Mouse (Mus musculus): ENCODE results near the gene Cops2. TPM values are rescaled to one million over a fixed set of nuclear protein-coding genes. Genes with fewer than 3 reads are reported as not detected.

The Cops2 gene
- polyA plus RNA-seq (2015; fragmentation: Nextera tagmentation; extraction: Ambion mirVana), result 58.1 and 60.7 TPM in 2 replicates

DNA sequence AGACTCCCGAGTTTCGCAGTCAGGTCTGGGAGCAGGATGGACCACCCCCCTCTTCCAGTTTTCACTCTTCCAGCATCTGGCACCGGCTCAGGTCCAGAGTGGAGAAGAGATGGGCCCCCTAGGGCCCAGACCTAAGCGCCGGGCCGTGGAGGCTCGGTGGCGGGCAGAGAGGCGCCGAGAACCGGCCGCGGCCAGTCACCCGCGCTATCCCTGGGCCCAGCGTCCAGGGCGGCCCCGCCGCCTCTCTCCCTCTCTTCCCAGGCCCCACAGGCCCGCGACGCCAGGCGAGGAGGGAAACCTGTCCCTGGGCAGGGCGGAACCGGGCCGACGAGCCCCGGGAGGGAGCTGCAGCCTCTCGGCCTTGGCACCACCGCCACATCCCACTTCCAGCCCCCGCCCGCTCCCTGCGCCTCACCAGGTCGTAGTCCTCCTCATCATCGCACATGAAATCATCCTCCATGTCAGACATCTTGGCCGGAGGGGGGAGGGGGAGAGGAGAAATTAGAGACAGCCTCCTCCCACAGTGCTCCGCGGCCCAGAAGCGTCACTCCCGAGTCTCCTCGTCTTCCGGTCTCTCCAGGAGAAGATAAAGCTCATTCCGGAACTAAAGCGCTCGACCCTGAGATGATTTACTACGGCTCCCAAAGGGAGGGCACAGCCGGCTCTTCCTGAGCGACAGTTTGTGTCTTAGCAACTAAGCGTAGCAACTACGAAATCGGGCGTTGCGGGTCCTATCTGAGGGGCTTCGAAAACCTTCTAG, at the start of gene Cops2, which contains the start of gene Galk2:
Gene Cops2 (minus strand): TSS at position 619 of the 760 bp plus-strand sequence.
Gene Galk2 (plus strand): TSS at position 589 of the 760 bp plus-strand sequence.
- peak within 1 kb of the TSS; percentile 99 for H3K9ac ChIP-seq
- WGBS, result 0% methylated on average over 45 of the region's 54 CpGs
- H3K36me3 ChIP-seq, result no peaks in the 10 kb centered on the region
- peak within 1 kb of the TSS; percentile 91 for H3K27ac ChIP-seq (replicated peaks)
- H3K9me3 ChIP-seq, result no peaks in the 10 kb centered on the region
- peak; percentile 99 for ATAC-seq (ENCODE audit: low FRiP score, low read depth)
- H3K27me3 ChIP-seq, result no peaks in the 10 kb centered on the region
- peak within 1 kb of the TSS; percentile 60 for H3K4me2 ChIP-seq
- peaks cover 19% of the 10 kb centered on the region for H3K4me1 ChIP-seq (replicated peaks)
- peak within 1 kb of the TSS; percentile 87 for H3K4me3 ChIP-seq

- H3K4me1 ChIP-seq (replicated peaks), result no peaks in the 10 kb centered on the region
- no peak overlapping the region for H3K4me2 ChIP-seq
- H3K27ac ChIP-seq (replicated peaks), result no peak overlapping the region
- H3K36me3 ChIP-seq, result no peaks in the 10 kb centered on the region
- ATAC-seq (ENCODE audit: low FRiP score, low read depth), result no peak
- 85% methylated on average over 4 of the region's 4 CpGs for WGBS
- H3K9ac ChIP-seq, result no peak overlapping the region
- no peak overlapping the region for H3K4me3 ChIP-seq
- H3K27me3 ChIP-seq, result no peaks in the 10 kb centered on the region
- H3K9me3 ChIP-seq, result no peaks in the 10 kb centered on the region
These were observed 48.8 kb upstream of the Cops2 start for GRCm38 (mm10) chr2:125907580-125908255.

DNA sequence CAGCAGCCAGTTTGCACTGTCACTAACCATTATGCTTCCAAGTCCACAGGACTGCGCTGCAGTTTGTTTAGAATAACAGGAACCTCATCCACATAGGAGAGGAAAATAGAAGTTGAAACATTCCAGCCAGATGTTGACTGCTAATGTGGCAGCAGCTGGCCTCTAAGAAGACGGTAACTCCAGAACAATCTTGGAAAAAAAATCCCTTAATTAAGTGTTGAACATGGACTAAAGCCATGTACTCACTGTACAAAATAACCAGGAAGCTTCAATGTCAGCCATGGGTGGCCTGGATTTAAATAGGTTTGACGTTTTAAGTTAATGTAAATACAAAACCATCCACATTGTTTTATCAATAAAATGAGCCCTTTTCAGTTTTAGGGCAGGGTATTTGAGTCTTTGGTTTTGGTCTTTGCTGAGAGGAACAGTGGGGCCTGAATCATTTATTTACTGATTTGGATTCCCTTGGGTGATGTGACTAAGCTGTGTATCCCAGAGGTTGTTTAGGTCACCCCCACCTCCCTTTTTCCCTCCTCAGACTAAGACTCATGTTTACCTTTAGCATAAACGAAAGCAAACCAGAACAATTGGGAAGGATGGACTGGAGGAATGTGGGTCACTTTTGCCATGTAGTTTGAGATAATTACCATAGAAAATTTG, 47.6 kb upstream of the Cops2 start:
- no peaks in the 10 kb centered on the region for H3K4me1 ChIP-seq (replicated peaks)
- no peak overlapping the region for H3K9ac ChIP-seq
- no peaks in the 10 kb centered on the region for H3K36me3 ChIP-seq
- H3K4me3 ChIP-seq, result no peak overlapping the region
- H3K27me3 ChIP-seq, result no peaks in the 10 kb centered on the region
- no peak for ATAC-seq (ENCODE audit: low FRiP score, low read depth)
- H3K9me3 ChIP-seq, result no peaks in the 10 kb centered on the region
- H3K4me2 ChIP-seq, result no peak overlapping the region
- H3K27ac ChIP-seq (replicated peaks), result no peak overlapping the region
- WGBS, result 87% methylated on average over 4 of the region's 4 CpGs

DNA sequence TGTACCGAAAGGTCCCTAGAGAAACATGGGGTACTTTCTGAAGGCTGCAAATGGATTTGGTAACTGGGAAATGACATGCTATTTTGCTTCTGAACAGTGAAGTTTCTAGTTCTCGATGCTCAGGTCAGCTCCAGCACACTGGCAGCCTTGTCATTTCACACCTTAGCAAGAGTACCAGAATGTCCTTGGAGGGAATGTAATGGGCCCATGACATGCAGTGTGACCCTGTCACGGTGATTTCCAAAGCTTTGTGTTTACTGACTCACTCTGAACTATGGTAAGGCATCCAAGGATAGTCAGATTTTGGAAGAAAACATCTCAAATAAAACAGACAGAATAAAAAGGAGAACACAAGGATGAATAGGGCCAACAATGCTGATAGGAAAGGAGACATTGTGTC, 42.5 kb upstream of the Cops2 start:
- Histone ChIP-seq H3K27me3 (no peaks in the 10 kb centered on the region), H3K27ac (replicated peaks) (no peak overlapping the region), H3K9me3 (no peaks in the 10 kb centered on the region), H3K4me3 (no peak overlapping the region), H3K36me3 (peaks cover 6% of the 10 kb centered on the region; the same call in 1 of the 2 replicates), H3K9ac (no peak overlapping the region), H3K4me1 (replicated peaks) (no peaks in the 10 kb centered on the region), H3K4me2 (no peak overlapping the region)
- ATAC-seq (ENCODE audit: low FRiP score, low read depth), result no peak
- 86% methylated on average over 3 of the region's 3 CpGs for WGBS

DNA sequence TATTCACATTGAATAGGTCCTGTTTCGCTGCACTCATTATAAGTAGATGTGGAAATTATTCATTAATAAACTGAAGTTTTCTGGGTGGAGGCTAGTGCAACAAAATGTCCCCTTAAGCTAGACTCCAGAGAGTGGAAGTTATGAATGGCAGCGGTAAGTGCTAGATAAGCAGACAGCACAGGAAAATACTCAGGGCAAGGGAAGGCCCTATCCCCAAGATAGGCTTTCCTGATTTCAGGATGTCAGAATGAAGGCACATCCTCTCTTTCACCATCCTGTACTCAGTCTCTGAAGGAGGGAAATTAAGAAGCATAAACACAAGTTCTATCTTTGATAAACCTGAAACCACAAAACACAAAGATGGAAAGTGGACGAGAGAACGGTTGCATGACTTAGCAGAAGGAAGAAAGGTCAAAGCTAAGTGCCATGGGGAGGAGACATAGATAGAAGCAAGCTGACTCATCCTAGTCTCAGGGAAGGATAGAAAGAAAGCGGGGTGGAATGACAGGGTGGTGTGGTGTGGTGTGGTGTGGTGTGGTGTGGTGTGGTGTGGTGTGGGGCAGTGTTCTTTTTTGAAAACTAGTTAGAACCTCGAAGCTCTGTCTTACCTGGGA, 42.0 kb upstream of the Cops2 start:
- Histone ChIP-seq H3K27ac (replicated peaks) (no peak overlapping the region), H3K9ac (no peak overlapping the region), H3K4me3 (no peak overlapping the region), H3K4me2 (no peak overlapping the region), H3K36me3 (peaks cover 6% of the 10 kb centered on the region; the same call in 1 of the 2 replicates), H3K27me3 (no peaks in the 10 kb centered on the region), H3K9me3 (no peaks in the 10 kb centered on the region), H3K4me1 (replicated peaks) (no peaks in the 10 kb centered on the region)
- WGBS, result 88% methylated on average over 6 of the region's 6 CpGs
- ATAC-seq (ENCODE audit: low FRiP score, low read depth), result no peak

- 97% methylated on average over 3 of the region's 3 CpGs for WGBS
- H3K9me3 ChIP-seq, result no peaks in the 10 kb centered on the region
- ATAC-seq (ENCODE audit: low FRiP score, low read depth), result no peak
- no peak overlapping the region for H3K4me3 ChIP-seq
- H3K4me1 ChIP-seq (replicated peaks), result no peaks in the 10 kb centered on the region
- no peak overlapping the region for H3K27ac ChIP-seq (replicated peaks)
- peaks cover 6% of the 10 kb centered on the region; the same call in 1 of the 2 replicates for H3K36me3 ChIP-seq
- H3K4me2 ChIP-seq, result no peak overlapping the region
- no peaks in the 10 kb centered on the region for H3K27me3 ChIP-seq
- no peak overlapping the region for H3K9ac ChIP-seq
These were observed 37.4 kb upstream of the Cops2 start for GRCm38 (mm10) chr2:125896355-125896754.

DNA sequence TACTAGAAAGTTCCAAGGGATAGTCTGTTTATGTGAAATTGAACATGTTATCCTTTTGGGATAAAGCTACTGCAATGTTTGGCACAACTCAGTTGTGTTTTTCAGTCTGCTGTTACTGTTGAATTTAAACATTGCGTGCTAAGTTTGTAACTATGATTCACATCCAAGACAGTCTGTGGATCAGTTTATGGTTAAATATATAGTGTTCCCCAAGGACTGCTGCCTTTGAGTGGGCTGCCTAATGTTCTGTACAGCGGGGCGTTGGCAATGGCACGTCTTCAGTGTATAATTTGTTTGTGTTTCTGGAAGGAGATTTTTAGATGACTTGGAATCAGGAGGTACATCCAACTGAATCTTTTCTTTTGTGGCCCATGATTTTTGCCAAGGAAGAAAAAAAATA, 36.2 kb upstream of the Cops2 start:
- Histone ChIP-seq H3K4me1 (replicated peaks) (no peaks in the 10 kb centered on the region), H3K27ac (replicated peaks) (no peak overlapping the region), H3K9ac (no peak overlapping the region), H3K36me3 (peaks cover 6% of the 10 kb centered on the region; the same call in 1 of the 2 replicates), H3K4me3 (no peak overlapping the region), H3K4me2 (no peak overlapping the region), H3K9me3 (no peaks in the 10 kb centered on the region), H3K27me3 (no peaks in the 10 kb centered on the region)
- WGBS, result 75% methylated on average over 4 of the region's 4 CpGs
- ATAC-seq (ENCODE audit: low FRiP score, low read depth), result no peak

GRCm38 (mm10) chr2:125893096-125893495, 34.2 kb upstream of the Cops2 start:
- H3K27ac ChIP-seq (replicated peaks), result no peak overlapping the region
- no peak overlapping the region for H3K4me2 ChIP-seq
- no peak overlapping the region for H3K9ac ChIP-seq
- no peak overlapping the region for H3K4me3 ChIP-seq
- no peaks in the 10 kb centered on the region for H3K27me3 ChIP-seq
- H3K36me3 ChIP-seq, result peaks cover 6% of the 10 kb centered on the region; the same call in 1 of the 2 replicates
- no peak for ATAC-seq (ENCODE audit: low FRiP score, low read depth)
- no peaks in the 10 kb centered on the region for H3K9me3 ChIP-seq
- WGBS, result 40% methylated on average over 6 of the region's 6 CpGs
- no peaks in the 10 kb centered on the region for H3K4me1 ChIP-seq (replicated peaks)

GRCm38 (mm10) chr2:125885891-125886576, 27.1 kb upstream of the Cops2 start:
- no peak overlapping the region for H3K27ac ChIP-seq (replicated peaks)
- no peak overlapping the region for H3K4me2 ChIP-seq
- peaks cover 4% of the 10 kb centered on the region; the same call in 1 of the 2 replicates for H3K4me1 ChIP-seq (replicated peaks)
- H3K27me3 ChIP-seq, result no peaks in the 10 kb centered on the region
- no peak for ATAC-seq (ENCODE audit: low FRiP score, low read depth)
- WGBS, result 65% methylated on average over 4 of the region's 4 CpGs
- H3K9me3 ChIP-seq, result no peaks in the 10 kb centered on the region
- H3K4me3 ChIP-seq, result no peak overlapping the region
- H3K36me3 ChIP-seq, result no peaks in the 10 kb centered on the region
- no peak overlapping the region for H3K9ac ChIP-seq

DNA sequence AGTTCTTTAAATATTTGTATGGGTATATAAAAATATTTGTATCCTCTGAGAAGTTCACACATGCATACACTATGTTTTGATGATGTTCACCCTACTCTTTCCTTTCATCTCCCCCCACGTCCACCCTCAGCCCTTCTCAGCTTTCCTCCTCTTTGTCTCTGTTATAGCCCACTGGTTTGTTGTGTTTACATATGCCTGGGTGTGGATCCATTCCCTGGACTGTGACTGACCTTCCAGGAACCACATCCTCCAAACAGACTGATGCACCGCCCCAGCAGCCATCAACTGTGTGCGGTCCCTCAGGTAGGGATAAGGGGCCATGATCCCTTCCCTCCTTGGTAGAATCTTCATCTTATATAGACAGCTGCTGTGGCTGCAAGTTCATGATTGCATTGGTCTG, 11.2 kb upstream of the Cops2 start:
- no peaks in the 10 kb centered on the region for H3K9me3 ChIP-seq
- no peak overlapping the region for H3K27ac ChIP-seq (replicated peaks)
- H3K4me2 ChIP-seq, result no peak overlapping the region
- H3K4me1 ChIP-seq (replicated peaks), result peaks cover 11% of the 10 kb centered on the region
- no peaks in the 10 kb centered on the region for H3K36me3 ChIP-seq
- H3K4me3 ChIP-seq, result no peak overlapping the region
- no peak overlapping the region for H3K9ac ChIP-seq
- no peak for ATAC-seq (ENCODE audit: low FRiP score, low read depth)
- WGBS, result 91% methylated on average over 3 of the region's 3 CpGs
- no peaks in the 10 kb centered on the region for H3K27me3 ChIP-seq

GRCm38 (mm10) chr2:125868301-125868700, 9.4 kb upstream of the Cops2 start:
- no peak for ATAC-seq (ENCODE audit: low FRiP score, low read depth)
- WGBS, result 80% methylated on average over 3 of the region's 3 CpGs
- Histone ChIP-seq H3K4me2 (no peak overlapping the region), H3K36me3 (no peaks in the 10 kb centered on the region), H3K9me3 (no peaks in the 10 kb centered on the region), H3K27me3 (no peaks in the 10 kb centered on the region), H3K4me1 (replicated peaks) (peaks cover 11% of the 10 kb centered on the region), H3K9ac (no peak overlapping the region), H3K27ac (replicated peaks) (no peak overlapping the region), H3K4me3 (no peak overlapping the region)

Measured in hindbrain, embryonic 15.5 days (tissue).